Mouse (Mus musculus) olfactory bulb, adult 2 months (tissue): ENCODE measurements around the gene Zbtb21. TPM values are rescaled to one million over a fixed set of nuclear protein-coding genes. Genes with fewer than 3 reads are reported as not detected.
"Not testable (repeated sequence)": the region's sequence is repeated elsewhere in the genome, so short reads cannot be mapped to it uniquely, and the experiment has no call there.

Experiments
- H3K27ac ChIP-seq: fragments of 200-500 bp; 2 replicates; pipeline ENCODE4 v1.5.1; 2012; ENCODE audit warnings: low read depth, low read length; ENCODE audit not compliant: insufficient read depth
- H3K4me1 ChIP-seq: fragments of 200-500 bp; 2 replicates; pipeline ENCODE4 v1.6.1; 2012; ENCODE audit warnings: low read length; ENCODE audit not compliant: control insufficient read depth, insufficient read depth
- H3K4me3 ChIP-seq: fragments of 200-500 bp; 2 replicates; pipeline ENCODE4 v1.5.1; 2012; ENCODE audit warnings: mild to moderate bottlenecking, low read depth, low read length, moderate library complexity; ENCODE audit not compliant: insufficient read depth
- CTCF ChIP-seq: fragments of 200-500 bp; IDR thresholded peaks from 2 replicates; pipeline ENCODE4 v1.5.1; 2012; ENCODE audit warnings: low read depth, mild to moderate bottlenecking, low read length, moderate library complexity; ENCODE audit not compliant: insufficient read depth
- POLR2A ChIP-seq: fragments of 200-500 bp; IDR thresholded peaks from 2 replicates; pipeline ENCODE4 v1.6.1; 2012; ENCODE audit warnings: mild to moderate bottlenecking, low read depth, low read length, moderate library complexity; ENCODE audit not compliant: insufficient read depth
- WGBS: fragments of 180-500 bp; shearing (Covaris S2); methylation state at CpG from one replicate; pipeline ENCODE4 v1.1.7; 2018; 5-methylcytosine and 5-hydroxymethylcytosine counted together
- polyA plus RNA-seq: library from polyadenylated mRNA; stranded (reverse); fragments of >200 nt; gene quantifications from 2 replicates; pipeline ENCODE4 v1.2.4, GENCODE M21; 2012; ENCODE audit warnings: low replicate concordance; ENCODE audit not compliant: missing spikeins, insufficient read depth, insufficient read length

The Zbtb21 gene
- polyA plus RNA-seq, 1 experiment: not detected

GRCm38 (mm10) chr16:97952371-97952770 lies 10.1 kb downstream of the Zbtb21 start:
- Histone ChIP-seq H3K27ac (no peak overlapping the region), H3K4me3 (no peak overlapping the region), H3K4me1 (no peaks in the 10 kb centered on the region)
- 92% methylated on average over 4 of the region's 4 CpGs for WGBS
- no peak for TF ChIP-seq POLR2A
- no peak for TF ChIP-seq CTCF

DNA sequence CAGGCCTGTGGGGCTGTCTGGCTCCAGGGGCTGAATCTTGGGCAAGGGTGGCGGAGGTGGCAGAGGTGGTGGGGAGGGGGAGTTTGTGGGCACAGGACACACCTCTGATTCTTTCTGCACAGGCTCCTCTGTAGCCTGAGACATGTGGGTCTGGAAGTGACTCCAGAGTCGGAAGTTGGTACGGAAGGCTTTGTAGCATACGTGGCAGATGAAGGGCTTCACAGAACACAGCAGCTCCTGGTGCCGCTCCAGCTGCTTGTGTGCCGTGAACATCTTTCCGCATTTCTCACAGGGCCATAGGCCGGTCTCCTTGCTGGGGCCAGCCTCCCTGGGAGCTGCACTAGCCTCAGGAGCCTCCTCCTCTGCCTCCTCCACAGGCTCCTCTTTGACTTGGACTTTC lies 12.4 kb downstream of the Zbtb21 start:
- Histone ChIP-seq H3K4me1 (no peaks in the 10 kb centered on the region), H3K27ac (no peak overlapping the region), H3K4me3 (no peak overlapping the region)
- 97% methylated on average over 8 of the region's 8 CpGs for WGBS
- TF ChIP-seq CTCF: no peak
- no peak for TF ChIP-seq POLR2A

- Histone ChIP-seq H3K27ac (no peak overlapping the region), H3K4me3 (no peak overlapping the region), H3K4me1 (no peaks in the 10 kb centered on the region)
- TF ChIP-seq POLR2A: no peak
- TF ChIP-seq CTCF: no peak
- 83% methylated on average over 4 of the region's 4 CpGs for WGBS
Measured at GRCm38 (mm10) chr16:97948836-97949235, 13.6 kb downstream of the Zbtb21 start.

DNA sequence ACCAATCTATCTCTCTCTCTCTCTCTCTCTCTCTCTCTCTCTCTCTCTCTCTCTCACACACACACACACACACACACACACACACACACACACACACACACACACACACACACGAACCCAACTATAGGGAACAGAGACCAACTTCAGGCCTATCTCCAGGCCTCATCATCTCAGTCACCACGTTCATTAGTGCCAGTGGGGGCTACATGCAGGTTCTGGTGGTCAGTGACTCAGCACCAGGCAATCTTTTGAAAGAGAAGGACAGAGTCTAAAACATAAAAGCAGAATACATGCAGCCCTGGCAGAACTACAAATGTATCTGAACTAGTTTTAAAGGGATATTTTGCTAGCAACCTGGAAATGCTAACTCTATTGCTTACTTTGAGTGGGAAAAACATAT lies 15.4 kb downstream of the Zbtb21 start:
- WGBS: 79% methylated on average over 2 of the region's 2 CpGs
- H3K4me1 ChIP-seq, H3K27ac ChIP-seq, H3K4me3 ChIP-seq: not testable (repeated sequence)

DNA sequence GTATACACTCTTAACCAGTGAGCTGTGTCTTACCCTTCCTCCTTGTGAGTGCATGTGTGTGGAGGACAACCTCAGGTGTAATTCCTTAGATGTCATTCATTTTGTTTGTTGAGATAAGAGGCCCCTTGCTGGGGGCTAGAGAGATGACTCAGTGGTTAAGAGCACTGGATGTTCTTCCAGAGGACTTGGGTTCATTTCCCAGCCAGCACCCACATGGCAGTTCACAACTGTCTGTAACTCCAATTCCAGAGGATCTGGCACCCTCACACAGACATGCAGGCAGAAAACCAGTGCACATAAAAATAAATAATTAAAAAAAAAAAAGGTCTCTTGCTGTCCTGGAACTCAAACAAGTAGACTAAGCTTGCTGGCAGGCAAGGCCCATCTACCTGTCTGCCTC lies 20.6 kb downstream of the Zbtb21 start:
- Histone ChIP-seq H3K27ac (no peak overlapping the region), H3K4me3 (no peak overlapping the region), H3K4me1 (no peaks in the 10 kb centered on the region)
- TF ChIP-seq POLR2A (no peak), CTCF (no peak)

- TF ChIP-seq CTCF: no peak
- TF ChIP-seq POLR2A: no peak
- Histone ChIP-seq H3K4me1 (no peaks in the 10 kb centered on the region), H3K4me3 (no peak overlapping the region), H3K27ac (no peak overlapping the region)
- WGBS: 90% methylated on average over 3 of the region's 3 CpGs
Measured at GRCm38 (mm10) chr16:97940471-97940973, 21.9 kb downstream of the Zbtb21 start.

- Histone ChIP-seq H3K27ac (no peak overlapping the region), H3K4me1 (no peaks in the 10 kb centered on the region), H3K4me3 (no peak overlapping the region)
- TF ChIP-seq POLR2A (no peak), CTCF (no peak)
- 87% methylated on average over 3 of the region's 3 CpGs for WGBS
Measured at GRCm38 (mm10) chr16:97935815-97936214, 26.6 kb downstream of the Zbtb21 start.

- no peak overlapping the region for H3K27ac ChIP-seq
- TF ChIP-seq POLR2A (no peak), CTCF (no peak)
- no peak overlapping the region for H3K4me3 ChIP-seq
- H3K4me1 ChIP-seq: no peaks in the 10 kb centered on the region
Measured at GRCm38 (mm10) chr16:97930231-97930630, 32.2 kb downstream of the Zbtb21 start.

DNA sequence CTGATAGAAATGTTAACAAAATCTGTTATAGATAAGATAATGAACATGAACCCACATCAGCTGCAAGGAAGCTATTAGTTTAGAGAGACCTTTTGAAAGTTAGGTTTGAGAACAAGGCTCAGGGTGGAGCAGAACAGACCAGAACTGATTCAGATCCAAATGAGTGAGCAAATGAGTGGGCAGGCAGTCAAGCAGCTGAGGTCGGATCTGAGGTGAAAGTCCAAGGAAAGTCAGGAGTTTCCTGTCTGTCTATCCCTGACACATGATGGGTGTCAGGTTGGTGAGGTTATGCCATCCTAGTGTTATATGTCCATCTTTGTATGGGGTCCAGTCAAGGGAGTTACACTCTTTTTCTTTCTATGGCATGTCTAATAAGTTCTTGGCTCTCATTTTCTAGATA lies 32.9 kb downstream of the Zbtb21 start:
- TF ChIP-seq CTCF: no peak
- TF ChIP-seq POLR2A: no peak
- 66% methylated on average over 1 of the region's 1 CpGs for WGBS
- Histone ChIP-seq H3K4me1 (no peaks in the 10 kb centered on the region), H3K4me3 (no peak overlapping the region), H3K27ac (no peak overlapping the region)

- H3K27ac ChIP-seq: no peak overlapping the region
- no peak for TF ChIP-seq CTCF
- no peak for TF ChIP-seq POLR2A
- no peak overlapping the region for H3K4me3 ChIP-seq
- no peaks in the 10 kb centered on the region for H3K4me1 ChIP-seq
- WGBS: 88% methylated on average over 3 of the region's 3 CpGs
Measured at GRCm38 (mm10) chr16:97927331-97927938, 35.0 kb downstream of the Zbtb21 start.
